Mouse (Mus musculus): Measurements from ENCODE around the gene Wdr26. TPM values are rescaled to one million over a fixed set of nuclear protein-coding genes. Genes with fewer than 3 reads are reported as not detected.
A peak's percentile ranks its signal among the peaks of the same experiment; 100 is the strongest.

Gene Wdr26
- total RNA-seq, 2 experiments from 2014 or later, result 98.1 to 98.9 TPM

GRCm38 (mm10) chr1:181241185-181241584 lies 29.4 kb upstream of the Wdr26 start:
- DNase-seq (ENCODE audit: low spot score in 2 of 2), result no peak

DNA sequence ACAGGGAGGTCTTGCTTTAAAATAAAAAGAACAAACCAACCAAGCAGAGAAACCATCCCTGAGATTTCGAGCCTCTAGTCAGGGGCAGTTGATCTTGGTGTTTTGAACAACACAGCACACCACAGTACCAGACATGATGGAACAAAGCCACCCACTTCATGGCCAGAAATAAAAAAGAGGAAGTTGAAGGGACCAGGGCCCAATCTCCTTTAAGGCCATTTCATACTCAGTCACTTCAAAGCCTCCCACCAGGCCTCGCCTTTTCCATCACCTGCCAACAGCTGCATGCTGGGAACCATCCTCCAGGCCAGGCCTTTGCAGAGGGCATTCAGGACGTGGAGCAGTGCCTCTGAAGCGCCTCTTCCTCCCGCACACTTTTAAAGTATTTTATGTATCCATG lies 25.5 kb upstream of the Wdr26 start:
- DNase-seq (ENCODE audit: low spot score in 2 of 2), result no peak

DNA sequence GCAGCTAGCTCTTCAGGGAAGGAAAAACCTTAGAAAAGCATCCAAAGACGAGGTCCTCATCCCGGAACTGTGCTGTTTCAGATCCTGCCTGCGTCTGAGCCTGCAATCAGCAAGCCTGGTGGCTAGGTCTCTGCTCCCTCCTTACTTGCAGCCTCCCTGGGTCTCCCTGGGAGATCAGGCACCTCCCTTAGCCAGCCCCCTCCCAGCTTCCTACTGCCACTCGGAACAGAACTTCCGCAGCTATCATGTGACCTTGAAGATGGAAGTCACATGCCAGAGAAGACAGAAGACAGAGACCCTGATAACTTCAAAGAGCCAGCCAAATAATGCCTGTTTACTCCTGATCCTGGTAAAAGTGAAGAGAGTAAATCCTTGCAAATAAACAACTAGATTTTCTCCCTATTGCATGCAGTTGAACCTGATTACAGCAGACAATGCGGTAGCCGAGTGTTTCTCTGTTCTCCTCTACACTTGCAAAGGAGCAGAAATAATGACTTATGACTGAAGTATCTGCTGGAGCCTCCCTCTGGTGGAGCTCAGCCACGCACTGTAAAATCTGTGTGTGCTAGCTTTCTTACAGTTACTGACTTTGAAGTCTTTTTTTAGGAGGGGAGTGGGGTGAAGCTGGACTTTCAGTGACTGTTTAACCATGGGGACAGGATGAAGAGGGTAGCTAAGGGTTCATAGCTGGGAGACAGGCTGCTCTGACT lies 22.7 kb upstream of the Wdr26 start:
- DNase-seq (ENCODE audit: low spot score in 2 of 2), result no peak

GRCm38 (mm10) chr1:181233734-181234133 lies 21.9 kb upstream of the Wdr26 start:
- no peak for DNase-seq (ENCODE audit: low spot score in 2 of 2)

DNA sequence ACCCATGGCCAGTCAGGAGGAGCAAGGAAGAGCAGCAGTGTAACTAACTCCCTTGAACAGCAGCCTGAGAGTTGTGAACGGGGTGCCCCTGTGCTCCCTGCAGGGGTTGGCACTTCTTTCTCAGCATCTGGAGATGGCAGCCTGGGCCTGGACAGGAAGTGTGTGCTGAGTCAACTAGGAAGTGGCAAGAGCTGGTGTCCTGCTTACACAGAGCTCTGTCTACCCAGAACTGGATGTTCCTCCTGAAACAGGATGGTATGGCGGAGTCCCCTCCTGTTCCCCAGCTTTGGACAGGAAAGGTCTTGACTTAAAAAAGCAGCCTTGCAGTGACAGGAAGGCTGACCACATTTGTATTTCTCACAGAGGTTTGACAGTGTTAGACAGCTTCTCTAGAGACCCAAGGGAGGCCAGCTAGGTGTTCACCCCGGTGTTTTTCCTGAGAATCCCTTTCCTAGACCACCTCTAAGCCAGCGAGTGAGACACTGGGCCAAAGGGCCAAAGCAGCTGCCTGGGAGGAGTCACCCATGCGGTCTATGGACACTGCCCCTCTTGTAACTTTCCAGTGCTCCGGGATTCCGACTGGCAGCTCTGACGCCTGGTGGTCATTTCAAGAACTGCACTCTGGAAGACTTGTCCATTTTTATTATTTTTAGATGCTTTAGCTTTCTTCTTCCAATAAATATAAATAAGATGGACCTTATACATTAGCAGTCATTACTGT lies 20.7 kb upstream of the Wdr26 start:
- peak; percentile 19 to 41 for DNase-seq (ENCODE audit: low spot score in 2 of 2)

DNA sequence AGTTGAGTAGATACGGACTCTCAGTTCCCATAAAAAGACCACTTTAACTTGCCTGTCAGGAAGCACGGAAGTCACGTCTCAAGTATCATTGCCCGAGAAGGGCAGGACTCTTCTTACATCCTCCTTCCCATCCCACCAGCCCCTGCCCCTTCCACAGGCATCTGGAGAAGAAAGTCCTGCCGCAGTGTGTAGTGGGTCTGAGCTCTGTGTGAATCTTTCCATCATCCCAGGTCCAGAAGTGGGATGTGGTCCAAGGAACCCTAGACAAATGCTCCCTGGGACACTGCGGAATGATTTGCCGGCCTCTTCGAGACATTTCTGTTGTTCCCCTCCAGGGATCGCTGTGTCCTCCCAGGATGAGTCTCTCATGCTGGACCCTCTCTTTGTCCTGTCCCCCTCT lies 20.0 kb upstream of the Wdr26 start:
- no peak for DNase-seq (ENCODE audit: low spot score in 2 of 2)

DNA sequence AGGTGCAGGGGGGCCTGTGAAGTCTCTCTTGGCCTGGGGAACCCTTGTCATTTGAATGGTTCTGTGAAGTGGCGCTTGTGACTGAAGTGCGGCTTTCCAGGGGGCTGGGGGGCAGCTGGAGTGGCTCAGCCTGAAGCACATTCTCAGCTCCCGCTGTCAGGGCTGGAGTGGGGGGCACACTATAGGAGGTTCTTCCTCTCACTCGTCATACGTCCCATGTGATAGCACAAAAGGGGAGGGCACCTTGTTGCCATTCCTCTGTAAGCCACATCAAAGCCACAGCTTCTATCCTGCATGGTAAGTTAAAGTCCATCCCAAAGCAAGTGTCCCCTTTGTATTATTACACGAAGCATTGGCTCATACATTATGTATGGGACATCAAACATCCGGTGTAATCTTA lies 19.5 kb upstream of the Wdr26 start:
- DNase-seq (ENCODE audit: low spot score in 2 of 2), result no peak

DNA sequence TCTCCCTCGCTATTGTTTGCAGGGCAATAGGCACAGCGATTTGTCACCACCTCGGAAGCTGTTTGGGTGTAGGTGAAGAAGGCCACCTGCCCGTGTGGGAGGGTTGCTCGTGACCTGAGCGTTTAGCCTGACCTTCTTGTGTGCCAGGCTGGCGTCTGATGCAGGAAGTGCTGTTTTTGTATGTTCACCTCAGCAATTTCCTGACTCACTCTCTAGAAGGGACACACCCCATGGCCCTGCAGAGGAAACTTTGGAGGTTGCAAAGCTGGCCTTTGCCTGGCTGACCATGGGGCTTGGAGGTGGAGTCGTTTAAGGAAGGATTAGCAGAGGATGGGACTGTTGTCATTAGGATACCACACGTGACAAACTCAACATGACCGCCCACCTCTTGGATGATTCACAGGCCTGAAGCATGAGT lies 18.9 kb upstream of the Wdr26 start:
- DNase-seq (ENCODE audit: low spot score in 2 of 2), result no peak

- no peak for DNase-seq (ENCODE audit: low spot score in 2 of 2)
These were observed 17.2 kb upstream of the Wdr26 start for GRCm38 (mm10) chr1:181229046-181229445.

GRCm38 (mm10) chr1:181228591-181228990 lies 16.8 kb upstream of the Wdr26 start:
- DNase-seq (ENCODE audit: low spot score in 2 of 2), result no peak

- DNase-seq (ENCODE audit: low spot score in 2 of 2), result no peak
These were observed 16.0 kb upstream of the Wdr26 start for GRCm38 (mm10) chr1:181227804-181228203.

DNA sequence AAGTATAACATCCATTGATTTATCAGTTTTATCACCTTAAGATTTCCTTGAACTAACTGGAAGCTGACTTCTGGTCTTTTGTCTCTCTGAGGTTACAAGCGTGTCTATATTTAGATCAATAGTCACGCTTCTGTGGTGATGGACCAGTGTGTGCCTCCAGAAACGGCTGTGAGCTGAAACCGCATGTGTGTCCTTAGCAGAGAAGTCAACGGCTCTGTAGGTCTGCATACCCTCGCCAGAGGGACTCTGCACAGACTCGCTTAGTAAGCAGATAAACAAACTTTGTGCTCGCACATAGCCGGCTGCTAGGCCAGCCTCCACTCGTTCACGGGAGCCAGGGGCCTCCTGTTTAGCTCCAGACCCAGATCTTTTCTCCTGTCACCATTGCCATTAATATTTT lies 15.0 kb upstream of the Wdr26 start:
- no peak for DNase-seq (ENCODE audit: low spot score in 2 of 2)

GRCm38 (mm10) chr1:181225281-181225680 lies 13.5 kb upstream of the Wdr26 start:
- no peak for DNase-seq (ENCODE audit: low spot score in 2 of 2)

GRCm38 (mm10) chr1:181222041-181222440 lies 10.2 kb upstream of the Wdr26 start:
- DNase-seq (ENCODE audit: low spot score in 2 of 2), result no peak

- no peak for DNase-seq (ENCODE audit: low spot score in 2 of 2)
These were observed 4.5 kb upstream of the Wdr26 start for GRCm38 (mm10) chr1:181216315-181216714.

DNA sequence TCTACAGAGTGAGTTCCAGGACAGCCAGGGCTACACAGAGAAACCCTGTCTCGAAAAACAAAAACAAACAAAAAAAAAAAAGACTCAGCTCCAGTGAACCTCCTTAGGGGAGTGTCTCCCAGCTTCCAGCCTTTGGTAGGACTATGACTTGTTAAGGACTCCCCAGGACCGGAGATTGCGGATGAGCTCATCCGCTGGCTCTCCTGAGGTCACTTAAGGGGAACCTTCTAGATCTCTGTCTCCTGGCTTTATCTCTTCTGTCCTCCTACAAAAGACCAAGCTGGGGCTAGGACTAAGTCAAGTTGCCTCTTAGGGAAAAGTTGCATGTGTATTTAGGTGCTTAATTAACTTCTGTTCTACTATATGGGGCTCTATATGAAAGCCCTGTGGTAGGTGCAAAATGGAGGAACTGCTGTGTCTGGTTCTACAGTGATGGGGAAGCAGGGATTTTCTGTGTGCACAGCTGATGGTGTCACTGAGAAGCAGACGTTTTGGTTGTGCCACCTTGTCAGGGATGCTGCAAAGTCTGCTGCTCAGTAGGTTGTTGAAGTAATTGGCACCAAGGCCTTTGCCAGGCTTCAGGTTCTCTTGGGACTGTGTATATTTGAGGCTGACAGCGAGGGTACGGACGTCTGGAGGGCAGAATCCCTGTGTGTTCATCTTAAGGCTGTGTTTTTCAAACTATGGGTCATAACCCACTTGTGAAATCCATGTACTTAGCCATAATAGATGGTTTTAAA lies 2.7 kb upstream of the Wdr26 start:
- no peak for DNase-seq (ENCODE audit: low spot score in 2 of 2)

- peak in 1 of 2 experiments; percentile 26 for DNase-seq (ENCODE audit: low spot score in 2 of 2)
These were observed 340 bp downstream of the Wdr26 start for GRCm38 (mm10) chr1:181211403-181211919.

DNA sequence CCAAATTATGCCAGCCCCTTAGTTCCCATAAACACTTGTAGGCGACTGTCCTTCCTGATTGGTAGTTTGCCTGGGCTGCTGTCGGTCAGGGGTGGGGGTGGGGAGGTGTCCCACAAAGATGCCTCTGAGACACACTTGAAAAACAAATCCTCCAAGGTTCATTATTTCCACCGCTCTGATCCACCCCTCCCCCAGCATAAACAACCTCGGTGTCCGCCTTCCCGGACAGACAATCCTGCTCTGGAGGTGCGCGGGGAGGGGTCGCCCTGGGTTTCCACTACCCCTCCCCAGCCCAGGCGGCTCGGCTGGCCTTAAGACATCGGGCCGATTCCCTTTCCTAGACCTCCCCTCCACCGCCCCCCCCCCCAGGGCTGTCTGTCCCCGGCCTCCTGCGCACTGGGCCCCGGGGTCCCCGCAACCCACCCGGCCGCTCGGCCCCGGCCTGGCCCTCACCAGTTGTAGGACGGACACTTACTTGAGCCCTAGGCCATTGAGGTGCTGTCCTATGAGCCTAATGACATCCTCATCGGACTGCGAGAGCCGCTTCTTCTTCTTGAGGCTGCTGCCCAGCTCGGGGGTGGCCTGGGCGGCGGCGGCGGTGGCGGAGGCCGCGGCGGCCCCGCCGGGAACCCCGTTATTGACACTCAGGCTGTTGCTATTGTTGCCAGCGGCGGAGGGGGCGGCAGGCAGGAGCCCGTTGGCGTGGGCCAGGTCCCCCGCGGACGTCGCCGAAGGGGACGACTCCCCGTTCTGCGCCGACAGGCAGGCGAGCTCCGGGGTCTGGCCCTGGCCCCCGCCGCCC lies 999 bp downstream of the Wdr26 start:
- DNase-seq (ENCODE audit: low spot score in 2 of 2), result peak; percentile 15 to 27

DNA sequence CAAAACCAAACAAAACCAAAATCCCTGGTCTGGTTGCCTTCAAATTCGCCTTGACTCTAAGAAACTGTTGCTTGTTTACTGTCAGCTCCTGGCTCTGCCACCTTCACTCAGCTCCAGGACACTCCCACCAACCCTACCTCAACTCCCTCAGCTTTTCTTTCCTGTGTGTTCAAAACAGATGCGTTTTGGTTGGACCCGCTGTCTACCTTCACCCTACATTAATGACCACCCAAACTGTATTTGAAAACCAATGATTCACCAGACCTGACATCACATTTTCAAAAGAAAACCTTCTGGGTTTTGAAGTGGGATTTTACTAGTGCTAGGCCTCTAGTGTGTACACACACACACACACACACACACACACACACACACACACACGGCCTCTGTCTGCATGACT lies 1.7 kb downstream of the Wdr26 start:
- no peak for DNase-seq (ENCODE audit: low spot score in 2 of 2)

DNA sequence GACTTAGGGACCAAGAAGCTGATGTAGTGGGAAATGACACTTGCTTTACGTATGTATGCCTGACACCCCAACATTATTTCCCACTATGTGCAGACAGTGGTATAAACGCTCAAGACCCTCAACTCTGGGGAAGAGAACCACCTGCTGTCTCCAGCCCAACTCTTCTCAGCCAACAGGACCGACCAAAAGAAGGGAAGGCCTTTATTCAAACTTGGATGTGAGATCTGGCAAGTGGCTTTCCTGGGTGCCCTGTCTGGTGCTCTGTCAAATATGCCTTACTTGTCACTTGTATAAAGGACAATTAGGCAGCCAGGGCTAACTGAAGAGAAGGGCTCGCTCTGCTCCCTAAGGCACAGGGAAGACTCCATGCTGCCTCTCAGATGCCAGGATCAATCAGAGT lies 12.4 kb downstream of the Wdr26 start:
- no peak for DNase-seq (ENCODE audit: low spot score in 2 of 2)

DNA sequence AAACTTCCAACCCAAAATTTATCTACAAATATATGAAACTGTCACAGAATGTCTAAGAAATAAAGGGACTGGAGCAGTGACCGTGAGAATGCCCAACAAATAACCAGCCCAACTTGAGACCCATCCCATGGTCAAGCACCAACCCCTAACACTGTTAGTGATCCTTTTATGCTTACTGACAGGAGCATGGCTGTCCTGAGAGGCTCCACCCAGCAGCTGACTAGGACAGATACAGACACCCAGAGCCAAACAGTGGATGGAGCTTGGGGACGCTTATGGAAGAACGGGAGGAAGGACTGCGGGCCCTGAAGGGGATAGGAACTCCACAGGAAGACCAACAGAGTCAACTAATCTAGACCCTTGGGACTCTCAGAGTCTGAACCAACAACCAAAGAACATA lies 22.9 kb downstream of the Wdr26 start:
- no peak for DNase-seq (ENCODE audit: low spot score in 2 of 2)
